Mouse (Mus musculus): ENCODE data around the gene Syne2.

DNA sequence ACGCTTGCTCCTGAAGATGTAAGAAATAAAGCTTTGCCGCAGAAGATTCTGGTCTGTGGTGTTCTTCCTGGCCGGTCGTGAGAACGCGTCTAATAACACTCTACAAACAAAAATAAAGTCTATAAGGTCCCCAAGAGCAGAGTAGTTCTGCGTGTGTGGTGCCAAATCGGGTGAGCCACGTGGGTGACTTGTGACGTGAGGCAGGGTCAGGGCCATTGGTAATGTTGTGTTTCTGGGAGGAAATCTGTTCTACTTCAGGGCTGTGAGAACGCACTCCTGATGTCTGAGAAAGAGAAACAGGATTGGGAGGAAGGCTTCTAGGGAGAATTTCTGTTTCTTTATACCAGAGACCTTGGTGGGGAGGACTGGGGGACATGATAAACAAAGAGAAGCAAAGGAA is 42.0 kb downstream of the Syne2 start:
- TF ChIP-seq POLR2A (IDR thresholded peaks at IDR 0.05; ENCODE audit: borderline replicate concordance, extremely low read depth, low read depth, low read length) (peak; percentile 51; the same call in 1 of the 2 replicates), CTCF (IDR thresholded peaks at IDR 0.05; ENCODE audit: insufficient read depth, low read length) (no peak)
